Mouse (Mus musculus): ENCODE measurements around the gene Cry2.

The Cry2 gene

DNA sequence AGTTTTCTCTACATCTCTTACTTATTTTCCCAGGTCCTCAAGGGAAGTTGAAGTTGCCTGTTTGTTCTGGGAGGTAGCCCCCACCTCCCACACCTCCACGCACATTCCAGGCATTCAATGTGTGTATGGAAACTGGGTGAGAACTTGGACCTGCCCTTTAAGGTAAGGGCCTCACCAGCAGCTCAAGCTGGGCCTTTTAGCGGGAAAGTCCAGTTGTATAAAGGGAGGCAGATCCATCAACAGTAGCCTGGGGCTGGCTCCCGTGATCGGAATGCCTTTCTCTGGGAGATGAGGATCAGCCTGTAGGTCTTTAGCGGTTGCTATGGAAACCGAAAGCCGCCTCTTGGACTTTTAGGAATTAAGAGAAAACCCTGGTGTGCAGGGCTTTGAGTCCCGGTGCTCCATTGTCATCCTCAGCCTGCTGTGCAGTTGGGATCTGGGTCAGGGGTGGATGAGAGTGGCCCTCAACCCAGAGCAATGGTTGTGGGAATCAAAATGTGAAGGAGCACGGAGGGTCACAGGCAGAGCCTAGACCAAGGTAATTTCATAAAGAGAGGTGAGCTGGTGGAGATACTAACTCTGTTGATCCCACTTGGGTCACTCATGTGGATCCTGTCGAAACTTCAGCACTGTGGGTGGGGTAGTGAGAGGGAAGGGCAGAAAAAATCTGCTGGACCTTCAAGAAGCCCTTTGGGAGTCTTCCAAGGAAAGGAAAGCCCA, 61.7 kb downstream of the Cry2 start:
- no peak for DNase-seq (ENCODE audit: low read depth in 2 of 2, low spot score in 2 of 2)

DNA sequence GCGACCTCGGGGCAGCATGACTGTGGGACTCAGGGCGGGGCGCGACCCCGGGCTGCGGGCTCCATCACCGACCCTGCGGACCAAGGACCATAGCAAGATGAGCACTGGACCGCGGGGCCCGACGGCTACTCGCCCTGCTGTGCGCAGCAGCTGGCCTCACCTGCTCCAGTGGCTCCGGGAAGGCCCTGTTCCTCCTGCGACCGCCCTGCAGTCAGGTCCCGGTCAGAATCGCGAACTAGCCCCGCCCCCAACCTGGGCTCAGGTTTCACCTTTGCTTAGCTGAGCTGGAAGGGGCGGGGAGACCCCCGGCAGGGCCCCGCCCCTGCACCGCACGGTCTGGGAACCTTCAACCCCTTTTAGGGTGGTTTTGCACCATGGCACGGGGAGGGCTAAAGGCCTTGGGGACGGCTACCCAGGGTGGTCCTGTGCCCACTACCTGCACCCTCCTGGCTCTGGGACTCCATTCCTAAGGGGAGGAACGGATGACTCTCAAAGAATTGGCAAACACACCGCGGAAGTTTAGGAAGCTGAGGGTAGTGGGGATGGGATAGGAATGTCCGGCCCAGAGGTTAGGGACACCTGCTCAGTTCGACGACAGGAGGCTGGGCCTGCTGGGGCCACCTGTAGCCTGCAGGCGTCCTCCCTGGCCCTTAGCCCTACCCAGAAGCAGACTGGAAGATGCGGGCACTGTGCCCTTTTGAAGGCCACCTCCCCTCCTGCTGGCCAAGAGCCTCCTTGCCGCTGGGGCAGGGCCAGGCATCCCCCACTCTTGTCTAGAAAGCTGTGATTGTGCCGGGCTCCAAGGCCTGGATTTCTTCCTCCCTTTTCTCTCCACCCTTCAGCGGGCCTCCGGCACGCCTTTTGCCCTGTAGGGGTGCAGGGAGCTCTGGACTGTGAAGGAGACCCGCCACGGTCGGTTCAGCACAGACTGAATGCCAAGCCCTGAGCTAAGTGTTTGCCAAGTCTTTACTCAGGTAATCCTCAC, 62.7 kb downstream of the Cry2 start:
- no peak for DNase-seq (ENCODE audit: low read depth in 2 of 2, low spot score in 2 of 2)

DNA sequence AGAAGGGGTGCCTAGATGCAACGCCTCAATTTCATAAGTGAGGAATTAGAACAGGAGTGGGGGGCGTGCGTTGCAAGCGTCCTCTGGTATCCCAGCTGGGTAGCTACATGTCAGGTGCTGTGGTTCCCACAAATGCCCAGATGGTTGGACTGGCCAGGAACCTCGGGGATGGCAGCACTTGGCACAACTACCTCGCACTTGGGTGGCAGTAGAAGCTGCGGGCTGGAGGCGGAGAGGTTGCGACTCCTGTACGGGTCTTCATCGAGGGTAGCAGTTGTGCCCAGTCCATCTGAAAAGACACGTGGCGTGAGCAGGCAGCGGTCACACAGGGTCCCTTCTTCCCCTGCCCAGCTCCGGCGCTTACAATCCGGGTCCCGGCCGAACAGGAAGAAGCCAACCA, 63.5 kb downstream of the Cry2 start:
- DNase-seq (ENCODE audit: low read depth in 2 of 2, low spot score in 2 of 2), result no peak

GRCm38 (mm10) chr2:92367383-92368029, 66.3 kb downstream of the Cry2 start:
- no peak for DNase-seq (ENCODE audit: low read depth in 2 of 2, low spot score in 2 of 2)

- no peak for DNase-seq (ENCODE audit: low read depth in 2 of 2, low spot score in 2 of 2)
Measured at GRCm38 (mm10) chr2:92365568-92365967, 68.3 kb downstream of the Cry2 start.

GRCm38 (mm10) chr2:92364086-92364485, 69.8 kb downstream of the Cry2 start:
- no peak for DNase-seq (ENCODE audit: low read depth in 2 of 2, low spot score in 2 of 2)

GRCm38 (mm10) chr2:92362571-92363228, 71.1 kb downstream of the Cry2 start:
- DNase-seq (ENCODE audit: low read depth in 2 of 2, low spot score in 2 of 2), result no peak

- no peak for DNase-seq (ENCODE audit: low read depth in 2 of 2, low spot score in 2 of 2)
Measured at GRCm38 (mm10) chr2:92361795-92362194, 72.0 kb downstream of the Cry2 start.

GRCm38 (mm10) chr2:92360893-92361292, 73.0 kb downstream of the Cry2 start:
- DNase-seq (ENCODE audit: low read depth in 2 of 2, low spot score in 2 of 2), result no peak

DNA sequence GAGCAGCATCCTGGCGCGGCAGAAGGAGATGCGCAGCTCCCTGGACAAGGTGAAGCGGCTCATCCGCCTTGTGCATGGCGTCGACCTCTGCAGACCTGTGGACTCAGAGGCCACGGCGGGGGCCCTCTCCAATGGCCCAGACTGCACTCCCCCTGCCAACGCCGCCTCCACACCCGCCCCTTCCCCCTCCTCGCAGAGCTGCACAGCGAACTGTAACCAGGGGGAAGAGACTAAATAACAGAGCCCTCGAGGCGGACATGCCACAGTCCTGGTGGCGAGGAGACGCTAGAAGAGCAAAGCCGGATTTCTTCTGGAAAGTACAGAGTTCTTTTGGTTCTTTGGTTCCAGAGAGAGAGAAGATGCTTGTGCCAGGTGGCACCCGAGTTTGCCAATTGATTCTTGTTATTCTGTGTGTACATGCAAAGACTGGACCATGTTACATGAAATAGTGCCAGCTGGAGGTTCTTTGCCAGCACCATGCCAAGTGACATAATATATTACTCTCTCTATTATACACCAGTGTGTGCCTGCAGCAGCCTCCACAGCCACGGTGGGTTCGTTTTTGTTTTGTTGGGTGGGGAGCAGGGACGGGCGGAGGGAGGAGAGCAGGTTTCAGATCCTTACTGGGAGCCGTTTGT, 73.5 kb downstream of the Cry2 start:
- DNase-seq (ENCODE audit: low read depth in 2 of 2, low spot score in 2 of 2), result no peak

DNA sequence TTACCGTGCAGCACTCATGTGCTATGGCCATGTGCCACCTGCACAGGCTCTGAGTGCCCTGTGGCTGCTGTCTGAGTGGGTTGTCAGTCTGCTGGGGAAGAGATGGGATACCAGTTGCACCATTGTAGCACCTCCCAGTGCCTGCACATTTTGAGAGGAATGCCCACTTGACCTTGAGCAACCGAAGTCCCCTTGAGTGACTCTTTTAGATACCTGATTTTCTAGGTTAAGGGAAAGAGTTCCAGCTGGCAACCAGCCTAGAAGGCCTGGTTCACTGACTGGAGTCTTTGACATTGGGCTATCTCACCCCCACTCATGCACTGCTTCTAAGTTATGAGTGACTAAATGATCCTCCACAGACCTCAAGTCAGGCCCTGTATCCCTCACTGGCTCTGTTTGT, 74.5 kb downstream of the Cry2 start:
- DNase-seq (ENCODE audit: low read depth in 2 of 2, low spot score in 2 of 2), result no peak

- no peak for DNase-seq (ENCODE audit: low read depth in 2 of 2, low spot score in 2 of 2)
Measured at GRCm38 (mm10) chr2:92354224-92354623, 79.6 kb downstream of the Cry2 start.
